8 mouse cellular contexts compared by ENCODE assay signal in genomic region chr17:34204303-34205010, GRCm38 (mm10). TPM values are rescaled to one million over a fixed set of nuclear protein-coding genes. Genes with fewer than 3 reads are reported as not detected.
DNase-seq lines count a peak whose midpoint lies in the region; ATAC-seq and TF ChIP-seq lines count a peak whose summit lies in the region.

No protein-coding gene starts in this region.

- H3K4me1 ChIP-seq in bone marrow, adult 2 months (ENCODE audit: control insufficient read depth, insufficient read depth, low read length) = peaks cover 7% of the 10 kb centered on the region; the same call in 1 of the 2 replicates
- peaks cover 8% of the 10 kb centered on the region for H3K4me1 ChIP-seq in embryonic facial prominence, embryonic 15.5 days
- peaks cover 11% of the 10 kb centered on the region; the same call in 1 of the 2 replicates for H3K4me1 ChIP-seq in heart, embryonic 11.5 days (ENCODE audit: control insufficient read depth, insufficient read depth, low read length)
- H3K4me1 ChIP-seq in kidney, embryonic 15.5 days = peaks cover 11% of the 10 kb centered on the region
- peaks cover 8% of the 10 kb centered on the region for H3K4me1 ChIP-seq in limb, embryonic 15.5 days
- H3K4me1 ChIP-seq in midbrain, embryonic 16.5 days (ENCODE audit: control insufficient read depth, insufficient read depth, low read length) = peaks cover 4% of the 10 kb centered on the region

- peak overlapping the region; percentile 79 for H3K4me2 ChIP-seq in embryonic facial prominence, embryonic 15.5 days (replicated peaks)
- H3K4me2 ChIP-seq in heart, embryonic 11.5 days = peak overlapping the region; percentile 97
- H3K4me2 ChIP-seq in kidney, embryonic 15.5 days = peak overlapping the region; percentile 96
- peak overlapping the region; percentile 87 for H3K4me2 ChIP-seq in limb, embryonic 15.5 days
- H3K4me2 ChIP-seq in midbrain, embryonic 16.5 days (ENCODE audit: low read length) = peak overlapping the region; percentile 72

- H3K27ac ChIP-seq in bone marrow, adult 2 months (ENCODE audit: control insufficient read depth, insufficient read depth, low read depth, low read length, poor library complexity) = peak overlapping the region; percentile 92
- H3K27ac ChIP-seq in embryonic facial prominence, embryonic 15.5 days (replicated peaks) = no peak overlapping the region
- H3K27ac ChIP-seq in heart, embryonic 11.5 days (ENCODE audit: low read depth, low read length) = no peak overlapping the region
- no peak overlapping the region for H3K27ac ChIP-seq in kidney, embryonic 15.5 days
- no peak overlapping the region for H3K27ac ChIP-seq in limb, embryonic 15.5 days
- no peak overlapping the region for H3K27ac ChIP-seq in midbrain, embryonic 16.5 days (ENCODE audit: low read length)

- peak overlapping the region; percentile 35; the same call in 1 of the 2 replicates for H3K9ac ChIP-seq in embryonic facial prominence, embryonic 15.5 days
- peak overlapping the region; percentile 63 for H3K9ac ChIP-seq in heart, embryonic 11.5 days (ENCODE audit: low read depth, low read length)
- H3K9ac ChIP-seq in kidney, embryonic 15.5 days = peak overlapping the region; percentile 66
- peak overlapping the region; percentile 59 for H3K9ac ChIP-seq in limb, embryonic 15.5 days
- H3K9ac ChIP-seq in midbrain, embryonic 16.5 days (ENCODE audit: low read depth, low read length) = peak overlapping the region; percentile 59

- peak; percentile 69; the same call in 1 of the 2 replicates for ATAC-seq in embryonic facial prominence, embryonic 15.5 days (ENCODE audit: insufficient number of reproducible peaks, low FRiP score, low TSS enrichment, low read depth)
- ATAC-seq in heart, embryonic 11.5 days (replicated peaks; ENCODE audit: insufficient number of reproducible peaks, low FRiP score, low TSS enrichment) = no peak
- ATAC-seq in kidney, embryonic 15.5 days (replicated peaks; ENCODE audit: low FRiP score) = peak; percentile 68; the same call in 1 of the 2 replicates
- no peak for ATAC-seq in limb, embryonic 15.5 days (ENCODE audit: insufficient number of reproducible peaks, low FRiP score, low TSS enrichment, low read depth)
- ATAC-seq in midbrain, embryonic 16.5 days = no peak

- peak overlapping the region; percentile 91 for H3K4me3 ChIP-seq in bone marrow, adult 2 months (replicated peaks; ENCODE audit: control insufficient read depth, low read depth, low read length)
- H3K4me3 ChIP-seq in embryonic facial prominence, embryonic 15.5 days (replicated peaks) = peak overlapping the region; percentile 62
- H3K4me3 ChIP-seq in heart, embryonic 11.5 days (ENCODE audit: low read depth, low read length) = peak overlapping the region; percentile 81
- peak overlapping the region; percentile 81 for H3K4me3 ChIP-seq in kidney, embryonic 15.5 days (replicated peaks)
- peak overlapping the region; percentile 72 for H3K4me3 ChIP-seq in limb, embryonic 15.5 days
- H3K4me3 ChIP-seq in midbrain, embryonic 16.5 days (ENCODE audit: low read depth, low read length) = peak overlapping the region; percentile 47

- TF ChIP-seq POLR2A in bone marrow, adult 2 months (IDR thresholded peaks at IDR 0.05; ENCODE audit: borderline replicate concordance, control insufficient read depth, low read depth, low read length) = peak; percentile 64; the same call in 1 of the 2 replicates

- 1% methylated on average over 44 of the region's 44 CpGs for WGBS in bone marrow, adult 2 months
- under 1% methylated on average over 44 of the region's 44 CpGs for WGBS in embryonic facial prominence, embryonic 15.5 days
- WGBS in heart, embryonic 11.5 days (ENCODE audit: insufficient replicate concordance) = 1% methylated on average over 44 of the region's 44 CpGs
- under 1% methylated on average over 44 of the region's 44 CpGs for WGBS in kidney, embryonic 15.5 days
- WGBS in limb, embryonic 15.5 days = under 1% methylated on average over 44 of the region's 44 CpGs
- under 1% methylated on average over 44 of the region's 44 CpGs for WGBS in midbrain, embryonic 16.5 days

- H3K27me3 ChIP-seq in embryonic facial prominence, embryonic 15.5 days = peaks cover 44% of the 10 kb centered on the region
- peaks cover 48% of the 10 kb centered on the region for H3K27me3 ChIP-seq in heart, embryonic 11.5 days (ENCODE audit: control insufficient read depth, insufficient read depth, low read length)
- H3K27me3 ChIP-seq in kidney, embryonic 15.5 days = peaks cover 57% of the 10 kb centered on the region
- H3K27me3 ChIP-seq in limb, embryonic 15.5 days = peaks cover 54% of the 10 kb centered on the region
- peaks cover 22% of the 10 kb centered on the region for H3K27me3 ChIP-seq in midbrain, embryonic 16.5 days (ENCODE audit: control insufficient read depth, insufficient read depth, low read depth, low read length)

- DNase-seq in A20 (ENCODE audit: low read depth, low spot score) = peak; percentile 92
- DNase-seq in spleen, adult 18-20 months = peak; percentile 88 to 94

- H3K36me3 ChIP-seq in embryonic facial prominence, embryonic 15.5 days = no peaks in the 10 kb centered on the region
- no peaks in the 10 kb centered on the region for H3K36me3 ChIP-seq in heart, embryonic 11.5 days (ENCODE audit: control insufficient read depth, insufficient read depth, low read length)
- H3K36me3 ChIP-seq in kidney, embryonic 15.5 days = no peaks in the 10 kb centered on the region
- no peaks in the 10 kb centered on the region for H3K36me3 ChIP-seq in limb, embryonic 15.5 days
- no peaks in the 10 kb centered on the region for H3K36me3 ChIP-seq in midbrain, embryonic 16.5 days (ENCODE audit: control insufficient read depth, insufficient read depth, low read length)

- no peaks in the 10 kb centered on the region for H3K9me3 ChIP-seq in embryonic facial prominence, embryonic 15.5 days (replicated peaks)
- H3K9me3 ChIP-seq in heart, embryonic 11.5 days (replicated peaks; ENCODE audit: control insufficient read depth, low read length) = no peaks in the 10 kb centered on the region
- no peaks in the 10 kb centered on the region for H3K9me3 ChIP-seq in kidney, embryonic 15.5 days (replicated peaks)
- no peaks in the 10 kb centered on the region for H3K9me3 ChIP-seq in limb, embryonic 15.5 days
- no peaks in the 10 kb centered on the region for H3K9me3 ChIP-seq in midbrain, embryonic 16.5 days (replicated peaks; ENCODE audit: control insufficient read depth, low read length, poor library complexity, severe bottlenecking)

- TF ChIP-seq CTCF in bone marrow, adult 2 months (IDR thresholded peaks at IDR 0.05; ENCODE audit: control insufficient read depth, insufficient read depth, low read length) = peak; percentile 92

RNA-seq across cellular contexts. Expression of gene Tap2, which starts 1.1 kb away (rescaled TPM):
- polyA plus RNA-seq in bone marrow, adult 2 months (2011; ENCODE audit: insufficient read depth, insufficient read length, low replicate concordance, missing spikeins) = 50.7 and 54.8 TPM in 2 replicates
- 6.4 and 7.5 TPM in 2 replicates for polyA plus RNA-seq in embryonic facial prominence, embryonic 15.5 days (2015; fragmentation: Nextera tagmentation; extraction: Ambion mirVana)
- polyA plus RNA-seq in heart, embryonic 11.5 days (2014; fragmentation: Nextera tagmentation; extraction: Ambion mirVana) = 0.44 and 1.4 TPM in 2 replicates
- 3.5 and 4.1 TPM in 2 replicates for polyA plus RNA-seq in kidney, embryonic 15.5 days (2015; fragmentation: Nextera tagmentation; extraction: Ambion mirVana)
- 5.9 and 6.1 TPM in 2 replicates for polyA plus RNA-seq in limb, embryonic 15.5 days (2015; fragmentation: Nextera tagmentation; extraction: Ambion mirVana)
- polyA plus RNA-seq in midbrain, embryonic 16.5 days (2015; fragmentation: Nextera tagmentation; extraction: Ambion mirVana) = 1.5 and 2.3 TPM in 2 replicates

RNA-seq across cellular contexts. Expression of gene Psmb8, which starts 6.9 kb away (rescaled TPM):
- polyA plus RNA-seq in bone marrow, adult 2 months (2011; ENCODE audit: insufficient read depth, insufficient read length, low replicate concordance, missing spikeins) = 35.3 and 68.8 TPM in 2 replicates
- polyA plus RNA-seq in embryonic facial prominence, embryonic 15.5 days (2015; fragmentation: Nextera tagmentation; extraction: Ambion mirVana) = 10.0 and 11.2 TPM in 2 replicates
- 1.5 and 2.5 TPM in 2 replicates for polyA plus RNA-seq in heart, embryonic 11.5 days (2014; fragmentation: Nextera tagmentation; extraction: Ambion mirVana)
- polyA plus RNA-seq in kidney, embryonic 15.5 days (2015; fragmentation: Nextera tagmentation; extraction: Ambion mirVana) = 6.0 and 7.1 TPM in 2 replicates
- polyA plus RNA-seq in limb, embryonic 15.5 days (2015; fragmentation: Nextera tagmentation; extraction: Ambion mirVana) = 11.7 and 12.1 TPM in 2 replicates
- 2.2 and 2.8 TPM in 2 replicates for polyA plus RNA-seq in midbrain, embryonic 16.5 days (2015; fragmentation: Nextera tagmentation; extraction: Ambion mirVana)

RNA-seq across cellular contexts. Expression of gene Psmb9, which starts 16.9 kb away (rescaled TPM):
- polyA plus RNA-seq in bone marrow, adult 2 months (2011; ENCODE audit: insufficient read depth, insufficient read length, low replicate concordance, missing spikeins) = 111 and 156 TPM in 2 replicates
- polyA plus RNA-seq in embryonic facial prominence, embryonic 15.5 days (2015; fragmentation: Nextera tagmentation; extraction: Ambion mirVana) = 3.3 and 4.4 TPM in 2 replicates
- polyA plus RNA-seq in heart, embryonic 11.5 days (2014; fragmentation: Nextera tagmentation; extraction: Ambion mirVana) = 0.42 and 0.59 TPM in 2 replicates
- polyA plus RNA-seq in kidney, embryonic 15.5 days (2015; fragmentation: Nextera tagmentation; extraction: Ambion mirVana) = 3.0 and 3.2 TPM in 2 replicates
- polyA plus RNA-seq in limb, embryonic 15.5 days (2015; fragmentation: Nextera tagmentation; extraction: Ambion mirVana) = 3.1 and 3.4 TPM in 2 replicates
- 1.1 and 1.7 TPM in 2 replicates for polyA plus RNA-seq in midbrain, embryonic 16.5 days (2015; fragmentation: Nextera tagmentation; extraction: Ambion mirVana)

RNA-seq across cellular contexts. Expression of gene Tap1, which starts 17.1 kb away (rescaled TPM):
- 34.1 and 55.9 TPM in 2 replicates for polyA plus RNA-seq in bone marrow, adult 2 months (2011; ENCODE audit: insufficient read depth, insufficient read length, low replicate concordance, missing spikeins)
- polyA plus RNA-seq in embryonic facial prominence, embryonic 15.5 days (2015; fragmentation: Nextera tagmentation; extraction: Ambion mirVana) = 10.7 and 11.9 TPM in 2 replicates
- polyA plus RNA-seq in heart, embryonic 11.5 days (2014; fragmentation: Nextera tagmentation; extraction: Ambion mirVana) = 0.63 and 0.86 TPM in 2 replicates
- polyA plus RNA-seq in kidney, embryonic 15.5 days (2015; fragmentation: Nextera tagmentation; extraction: Ambion mirVana) = 3.5 and 3.8 TPM in 2 replicates
- polyA plus RNA-seq in limb, embryonic 15.5 days (2015; fragmentation: Nextera tagmentation; extraction: Ambion mirVana) = 13.2 and 13.4 TPM in 2 replicates
- polyA plus RNA-seq in midbrain, embryonic 16.5 days (2015; fragmentation: Nextera tagmentation; extraction: Ambion mirVana) = 2.4 and 4.5 TPM in 2 replicates

RNA-seq across cellular contexts. Expression of gene H2-Ob, which starts 34.2 kb away (rescaled TPM):
- 30.9 and 72.2 TPM in 2 replicates for polyA plus RNA-seq in bone marrow, adult 2 months (2011; ENCODE audit: insufficient read depth, insufficient read length, low replicate concordance, missing spikeins)
- polyA plus RNA-seq in embryonic facial prominence, embryonic 15.5 days (2015; fragmentation: Nextera tagmentation; extraction: Ambion mirVana) = 0.17 and 0.43 TPM in 2 replicates
- not detected in 2 replicates for polyA plus RNA-seq in heart, embryonic 11.5 days (2014; fragmentation: Nextera tagmentation; extraction: Ambion mirVana)
- 0.13 TPM in 1 of 2 replicates, not detected in the other for polyA plus RNA-seq in kidney, embryonic 15.5 days (2015; fragmentation: Nextera tagmentation; extraction: Ambion mirVana)
- 0.32 TPM in 1 of 2 replicates, not detected in the other for polyA plus RNA-seq in limb, embryonic 15.5 days (2015; fragmentation: Nextera tagmentation; extraction: Ambion mirVana)
- polyA plus RNA-seq in midbrain, embryonic 16.5 days (2015; fragmentation: Nextera tagmentation; extraction: Ambion mirVana) = 0.40 TPM in 1 of 2 replicates, not detected in the other

Comparison
In these comparisons a context has a peak if more than half of its experiments do, and no peak if none do; other contexts are left out.
1. ATAC-seq: peak in embryonic facial prominence, embryonic 15.5 days (single experiment) and kidney, embryonic 15.5 days (single experiment); none in heart, embryonic 11.5 days (single experiment), limb, embryonic 15.5 days (single experiment) and midbrain, embryonic 16.5 days (single experiment).
2. RNA of gene Psmb9, which starts 16.9 kb away (polyA plus RNA-seq): 111 to 156 TPM in bone marrow, adult 2 months; 3.1 to 3.4 TPM in limb, embryonic 15.5 days, 3.3 to 4.4 TPM in embryonic facial prominence, embryonic 15.5 days, 3.0 to 3.2 TPM in kidney, embryonic 15.5 days, 1.1 to 1.7 TPM in midbrain, embryonic 16.5 days and 0.42 to 0.59 TPM in heart, embryonic 11.5 days; every median in the first group is over 10 times any median in the second.
3. Peak in every context shown above with its lines, with median percentiles within 50 percentile points of each other: H3K4me3 ChIP-seq, H3K4me2 ChIP-seq and H3K9ac ChIP-seq.